Mouse (Mus musculus): ENCODE measurements around the gene Pacs2.

Gene Pacs2

GRCm38 (mm10) chr12:113013604-113014558 is at the start of gene Pacs2:
Gene Pacs2 (plus strand): TSS chr12:113014508.
- DNase-seq: peak; percentile 94

GRCm38 (mm10) chr12:112965783-112966182 is 48.5 kb upstream of the Pacs2 start:
- no peak for DNase-seq

- no peak for DNase-seq
These were observed 45.4 kb upstream of the Pacs2 start for GRCm38 (mm10) chr12:112968943-112969342.

GRCm38 (mm10) chr12:112969616-112970015 is 44.7 kb upstream of the Pacs2 start:
- DNase-seq: no peak

GRCm38 (mm10) chr12:112974736-112975135 is 39.6 kb upstream of the Pacs2 start:
- no peak for DNase-seq

- peak; percentile 90 for DNase-seq
These were observed 37.8 kb upstream of the Pacs2 start, which contains the start of gene Btbd6 for GRCm38 (mm10) chr12:112976371-112977073. Gene Btbd6 (plus strand): TSS chr12:112976482.

GRCm38 (mm10) chr12:112977156-112977555 is 37.2 kb upstream of the Pacs2 start:
- DNase-seq: no peak

GRCm38 (mm10) chr12:112982031-112982430 is 32.3 kb upstream of the Pacs2 start:
- DNase-seq: no peak

- no peak for DNase-seq
These were observed 29.0 kb upstream of the Pacs2 start for GRCm38 (mm10) chr12:112985346-112985745.

GRCm38 (mm10) chr12:112987877-112988276 is 26.4 kb upstream of the Pacs2 start:
- no peak for DNase-seq

GRCm38 (mm10) chr12:112990706-112991405 is 23.5 kb upstream of the Pacs2 start:
- no peak for DNase-seq

GRCm38 (mm10) chr12:112991444-112991843 is 22.9 kb upstream of the Pacs2 start:
- no peak for DNase-seq

- DNase-seq: no peak
These were observed 20.2 kb upstream of the Pacs2 start for GRCm38 (mm10) chr12:112994153-112994552.

GRCm38 (mm10) chr12:112999569-113000293 is 14.6 kb upstream of the Pacs2 start:
- DNase-seq: no peak

GRCm38 (mm10) chr12:113000294-113001132 is 13.8 kb upstream of the Pacs2 start, which contains the start of gene Brf1:
Gene Brf1 (minus strand): TSS chr12:113000704.
- DNase-seq: peak; percentile 94

- no peak for DNase-seq
These were observed 13.2 kb upstream of the Pacs2 start for GRCm38 (mm10) chr12:113001133-113001474.

- no peak for DNase-seq
These were observed 11.6 kb upstream of the Pacs2 start for GRCm38 (mm10) chr12:113002667-113003066.

- no peak for DNase-seq
These were observed 10.3 kb upstream of the Pacs2 start for GRCm38 (mm10) chr12:113004011-113004410.

- peak; percentile 62 for DNase-seq
These were observed 9.3 kb upstream of the Pacs2 start for GRCm38 (mm10) chr12:113004993-113005392.

GRCm38 (mm10) chr12:113011702-113012360 is 2.5 kb upstream of the Pacs2 start:
- no peak for DNase-seq

- no peak for DNase-seq
These were observed 1.9 kb upstream of the Pacs2 start for GRCm38 (mm10) chr12:113012443-113012842.

Measured in right cerebral cortex, postnatal 14 days (tissue).